Mouse (Mus musculus): ENCODE measurements around the gene Rnf167. TPM values are rescaled to one million over a fixed set of nuclear protein-coding genes. Genes with fewer than 3 reads are reported as not detected.

The Rnf167 gene
- polyA plus RNA-seq, 1 experiment from 2014 or later: 93.4 TPM

GRCm38 (mm10) chr11:70645461-70646258 is 1.4 kb upstream of the Rnf167 start:
- H3K4me1 ChIP-seq (replicated peaks; ENCODE audit: control insufficient read depth, insufficient read depth, low read length): peaks cover 24% of the 10 kb centered on the region
- H3K36me3 ChIP-seq (replicated peaks; ENCODE audit: control insufficient read depth, insufficient read depth): peaks cover 55% of the 10 kb centered on the region
- peak overlapping the region; percentile 82 for H3K4me2 ChIP-seq (replicated peaks)
- no peaks in the 10 kb centered on the region for H3K27me3 ChIP-seq (ENCODE audit: control insufficient read depth, insufficient read depth, low read length)
- 91% methylated on average over 12 of the region's 12 CpGs for WGBS
- peak overlapping the region; percentile 74 for H3K4me3 ChIP-seq (replicated peaks; ENCODE audit: low read length)
- no peak for ATAC-seq (ENCODE audit: low FRiP score)
- H3K9me3 ChIP-seq (ENCODE audit: control insufficient read depth, low read length): no peaks in the 10 kb centered on the region
- peak overlapping the region; percentile 91; the same call in 1 of the 2 replicates for H3K27ac ChIP-seq
- no peak for DNase-seq (ENCODE audit: low spot score)
- H3K9ac ChIP-seq: peak overlapping the region; percentile 94

GRCm38 (mm10) chr11:70646259-70646555 is 828 bp upstream of the Rnf167 start:
- WGBS: 22% methylated on average over 3 of the region's 3 CpGs
- H3K4me1 ChIP-seq (replicated peaks; ENCODE audit: control insufficient read depth, insufficient read depth, low read length): peaks cover 24% of the 10 kb centered on the region
- DNase-seq (ENCODE audit: low spot score): no peak

GRCm38 (mm10) chr11:70647716-70648420 is 833 bp downstream of the Rnf167 start:
- H3K4me1 ChIP-seq (replicated peaks; ENCODE audit: control insufficient read depth, insufficient read depth, low read length): peaks cover 30% of the 10 kb centered on the region
- peak overlapping the region; percentile 80 for H3K9ac ChIP-seq
- peak; percentile 1; the same call in 1 of the 2 replicates for ATAC-seq (ENCODE audit: low FRiP score)
- WGBS: 4% methylated on average over 28 of the region's 28 CpGs
- peaks cover 73% of the 10 kb centered on the region for H3K36me3 ChIP-seq (replicated peaks; ENCODE audit: control insufficient read depth, insufficient read depth)
- H3K4me2 ChIP-seq (replicated peaks): peak overlapping the region; percentile 100
- peak overlapping the region; percentile 74 for H3K4me3 ChIP-seq (replicated peaks; ENCODE audit: low read length)
- H3K9me3 ChIP-seq (ENCODE audit: control insufficient read depth, low read length): no peaks in the 10 kb centered on the region
- no peaks in the 10 kb centered on the region for H3K27me3 ChIP-seq (ENCODE audit: control insufficient read depth, insufficient read depth, low read length)
- H3K27ac ChIP-seq: peak overlapping the region; percentile 88
- DNase-seq (ENCODE audit: low spot score): no peak

More at GRCm38 (mm10) chr11:70646259-70646555, 828 bp upstream of the Rnf167 start:
- Histone ChIP-seq H3K27me3 (ENCODE audit: control insufficient read depth, insufficient read depth, low read length) (no peaks in the 10 kb centered on the region), H3K9me3 (ENCODE audit: control insufficient read depth, low read length) (no peaks in the 10 kb centered on the region), H3K9ac (peak overlapping the region; percentile 94), H3K4me2 (replicated peaks) (peak overlapping the region; percentile 82), H3K36me3 (replicated peaks; ENCODE audit: control insufficient read depth, insufficient read depth) (peaks cover 60% of the 10 kb centered on the region), H3K4me3 (replicated peaks; ENCODE audit: low read length) (peak overlapping the region; percentile 74), H3K27ac (peak overlapping the region; percentile 91)
- peak; percentile 2; the same call in 1 of the 2 replicates for ATAC-seq (ENCODE audit: low FRiP score)

- peaks cover 69% of the 10 kb centered on the region for H3K36me3 ChIP-seq (replicated peaks; ENCODE audit: control insufficient read depth, insufficient read depth)
- no peaks in the 10 kb centered on the region for H3K27me3 ChIP-seq (ENCODE audit: control insufficient read depth, insufficient read depth, low read length)
- no peak overlapping the region for H3K27ac ChIP-seq
- H3K4me1 ChIP-seq (replicated peaks; ENCODE audit: control insufficient read depth, insufficient read depth, low read length): peaks cover 34% of the 10 kb centered on the region
- 90% methylated on average over 4 of the region's 4 CpGs for WGBS
- no peak for DNase-seq (ENCODE audit: low spot score)
- 0 out of 2 replicates have a peak overlapping the region, but pooled peaks have one; percentile 80 for H3K9ac ChIP-seq
- peak overlapping the region; percentile 100 for H3K4me2 ChIP-seq (replicated peaks)
- H3K9me3 ChIP-seq (ENCODE audit: control insufficient read depth, low read length): no peaks in the 10 kb centered on the region
- no peak for ATAC-seq (ENCODE audit: low FRiP score)
- H3K4me3 ChIP-seq (replicated peaks; ENCODE audit: low read length): peak overlapping the region; percentile 74
These were observed 1.5 kb downstream of the Rnf167 start for GRCm38 (mm10) chr11:70648512-70648911.

- Histone ChIP-seq H3K4me2 (replicated peaks) (peak overlapping the region; percentile 100), H3K27me3 (ENCODE audit: control insufficient read depth, insufficient read depth, low read length) (no peaks in the 10 kb centered on the region), H3K4me1 (replicated peaks; ENCODE audit: control insufficient read depth, insufficient read depth, low read length) (peaks cover 34% of the 10 kb centered on the region), H3K4me3 (replicated peaks; ENCODE audit: low read length) (no peak overlapping the region), H3K27ac (no peak overlapping the region), H3K36me3 (replicated peaks; ENCODE audit: control insufficient read depth, insufficient read depth) (peaks cover 61% of the 10 kb centered on the region), H3K9ac (no peak overlapping the region), H3K9me3 (ENCODE audit: control insufficient read depth, low read length) (no peaks in the 10 kb centered on the region)
- WGBS: 88% methylated on average over 8 of the region's 8 CpGs
- no peak for DNase-seq (ENCODE audit: low spot score)
- no peak for ATAC-seq (ENCODE audit: low FRiP score)
These were observed 2.2 kb downstream of the Rnf167 start for GRCm38 (mm10) chr11:70649185-70649734.

- ATAC-seq (ENCODE audit: low FRiP score): no peak
- Histone ChIP-seq H3K9ac (no peak overlapping the region), H3K9me3 (ENCODE audit: control insufficient read depth, low read length) (no peaks in the 10 kb centered on the region), H3K4me1 (replicated peaks; ENCODE audit: control insufficient read depth, insufficient read depth, low read length) (peaks cover 33% of the 10 kb centered on the region), H3K4me3 (replicated peaks; ENCODE audit: low read length) (no peak overlapping the region), H3K27me3 (ENCODE audit: control insufficient read depth, insufficient read depth, low read length) (no peaks in the 10 kb centered on the region), H3K4me2 (replicated peaks) (no peak overlapping the region), H3K36me3 (replicated peaks; ENCODE audit: control insufficient read depth, insufficient read depth) (peaks cover 49% of the 10 kb centered on the region), H3K27ac (no peak overlapping the region)
- 86% methylated on average over 12 of the region's 12 CpGs for WGBS
- DNase-seq (ENCODE audit: low spot score): no peak
These were observed 3.5 kb downstream of the Rnf167 start for GRCm38 (mm10) chr11:70650322-70651175.

- H3K4me1 ChIP-seq (replicated peaks; ENCODE audit: control insufficient read depth, insufficient read depth, low read length): peaks cover 33% of the 10 kb centered on the region
- H3K4me3 ChIP-seq (replicated peaks; ENCODE audit: low read length): 0 out of 2 replicates have a peak overlapping the region, but pooled peaks have one; percentile 3
- ATAC-seq (ENCODE audit: low FRiP score): no peak
- peaks cover 48% of the 10 kb centered on the region for H3K36me3 ChIP-seq (replicated peaks; ENCODE audit: control insufficient read depth, insufficient read depth)
- no peaks in the 10 kb centered on the region for H3K9me3 ChIP-seq (ENCODE audit: control insufficient read depth, low read length)
- H3K27me3 ChIP-seq (ENCODE audit: control insufficient read depth, insufficient read depth, low read length): no peaks in the 10 kb centered on the region
- WGBS: 84% methylated on average over 2 of the region's 2 CpGs
- H3K4me2 ChIP-seq (replicated peaks): 0 out of 2 replicates have a peak overlapping the region, but pooled peaks have one; percentile 2
- no peak overlapping the region for H3K9ac ChIP-seq
- DNase-seq (ENCODE audit: low spot score): no peak
- no peak overlapping the region for H3K27ac ChIP-seq
These were observed 4.4 kb downstream of the Rnf167 start for GRCm38 (mm10) chr11:70651391-70651790.

GRCm38 (mm10) chr11:70652029-70652883 is 5.2 kb downstream of the Rnf167 start:
- Histone ChIP-seq H3K4me3 (replicated peaks; ENCODE audit: low read length) (peak overlapping the region; percentile 100), H3K9me3 (ENCODE audit: control insufficient read depth, low read length) (no peaks in the 10 kb centered on the region), H3K4me2 (replicated peaks) (peak overlapping the region; percentile 92), H3K36me3 (replicated peaks; ENCODE audit: control insufficient read depth, insufficient read depth) (peaks cover 48% of the 10 kb centered on the region), H3K9ac (no peak overlapping the region; the same call in 1 of the 2 replicates), H3K27me3 (ENCODE audit: control insufficient read depth, insufficient read depth, low read length) (no peaks in the 10 kb centered on the region), H3K27ac (no peak overlapping the region), H3K4me1 (replicated peaks; ENCODE audit: control insufficient read depth, insufficient read depth, low read length) (peaks cover 39% of the 10 kb centered on the region)
- DNase-seq (ENCODE audit: low spot score) (no peak), ATAC-seq (ENCODE audit: low FRiP score) (no peak)
- WGBS: 74% methylated on average over 12 of the region's 12 CpGs
